Mouse (Mus musculus) liver, postnatal 0 days (tissue): ENCODE data around the gene Tmem219. TPM values are rescaled to one million over a fixed set of nuclear protein-coding genes. Genes with fewer than 3 reads are reported as not detected.
A peak's percentile ranks its signal among the peaks of the same experiment; 100 is the strongest.

Experiments
- ATAC-seq: fragments of 200-750 bp; cut with Nextera tagmentation; 2 replicates; pipeline ENCODE4 v1.8.0; 2017; ENCODE audit warnings: mild to moderate bottlenecking, moderate library complexity
- DNase-seq: peaks from one replicate; pipeline ENCODE4 v3.0.0-alpha.2; 2016
- H3K27ac ChIP-seq: fragments of 300-500 bp; sonication (generic); 2 replicates; pipeline ENCODE4 v1.5.1; 2014; ENCODE audit warnings: antibody characterized with exemption, moderate library complexity, mild to moderate bottlenecking, low read depth
- H3K27me3 ChIP-seq: fragments of 300-500 bp; sonication (generic); 2 replicates; pipeline ENCODE4 v1.6.1; 2014; ENCODE audit warnings: low read length, control low read depth, mixed read lengths; ENCODE audit not compliant: insufficient read depth
- H3K36me3 ChIP-seq: fragments of 300-500 bp; sonication (generic); replicated peaks from 2 replicates; pipeline ENCODE4 v1.6.1; 2014; ENCODE audit warnings: mild to moderate bottlenecking, control low read depth, low read length, moderate library complexity, mixed read lengths; ENCODE audit not compliant: insufficient read depth
- H3K4me1 ChIP-seq: fragments of 300-500 bp; sonication (generic); 2 replicates; pipeline ENCODE4 v1.6.1; 2014; ENCODE audit warnings: antibody characterized with exemption, mild to moderate bottlenecking, control low read depth; ENCODE audit not compliant: insufficient read depth
- H3K4me2 ChIP-seq: fragments of 300-500 bp; sonication (generic); 2 replicates; pipeline ENCODE4 v1.6.1; 2014; ENCODE audit warnings: low read depth, mild to moderate bottlenecking, low read length, moderate library complexity, mixed read lengths
- H3K4me3 ChIP-seq: fragments of 300-500 bp; sonication (generic); 2 replicates; pipeline ENCODE4 v1.5.1; 2014; ENCODE audit warnings: low read depth, low read length
- H3K9ac ChIP-seq: fragments of 300-500 bp; sonication (generic); replicated peaks from 2 replicates; pipeline ENCODE4 v1.6.1; 2014; ENCODE audit warnings: mild to moderate bottlenecking, moderate library complexity
- H3K9me3 ChIP-seq: fragments of 300-500 bp; sonication (generic); 2 replicates; pipeline ENCODE4 v1.6.1; 2016; ENCODE audit warnings: mild to moderate bottlenecking, control low read depth, low read length, mixed read lengths
- CTCF ChIP-seq: sonication (generic); IDR thresholded peaks from 2 replicates; pipeline ENCODE4 v1.5.1; 2016; ENCODE audit warnings: antibody characterized with exemption, low read depth
- EP300 ChIP-seq: IDR thresholded peaks from 2 replicates; pipeline ENCODE4 v1.6.1; 2016; ENCODE audit warnings: antibody characterized with exemption, low read depth, mild to moderate bottlenecking
- WGBS: fragments of 180-500 bp; shearing (Covaris S2); extraction: QIAGEN DNeasy Blood & Tissue Kit; methylation state at CpG from one replicate; pipeline ENCODE4 v1.1.7; 2014; ENCODE audit not compliant: insufficient replicate concordance; 5-methylcytosine and 5-hydroxymethylcytosine counted together
- polyA plus RNA-seq: library from polyadenylated mRNA; unstranded; fragments of >200 nt; fragmentation: Nextera tagmentation; extraction: Ambion mirVana; gene quantifications from 2 replicates; pipeline ENCODE4 v1.2.1, GENCODE M21; 2015

Tmem219 gene
- polyA plus RNA-seq, result 35.6 and 38.4 TPM in 2 replicates

DNA sequence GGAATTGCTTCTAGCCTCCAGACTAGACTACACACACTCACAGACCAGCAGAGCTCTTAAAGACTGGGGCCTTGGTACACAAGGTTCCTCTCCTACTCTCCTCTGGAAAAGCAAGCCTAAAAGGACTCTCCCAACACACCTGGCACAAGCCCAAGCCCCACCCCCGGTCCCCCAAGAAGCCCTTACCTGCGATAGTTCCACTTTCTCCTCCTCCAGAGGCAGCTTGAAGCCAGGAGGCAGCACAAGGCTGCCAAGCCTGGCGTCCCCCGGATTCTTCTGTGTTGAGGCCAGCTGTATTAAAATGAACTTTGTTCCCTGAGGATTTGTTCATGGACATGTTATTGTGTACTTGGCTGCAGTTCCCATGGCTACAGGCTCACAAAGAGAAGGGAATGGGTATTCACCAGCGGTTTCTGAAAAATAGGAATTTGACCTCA is at the start of gene Tmem219:
Tmem219 (minus strand) TSS at position 294 of the 437 bp plus-strand sequence.
- Histone ChIP-seq H3K36me3 (no peaks in the 10 kb centered on the region), H3K27ac (peak within 1 kb of the TSS; percentile 93), H3K9me3 (no peaks in the 10 kb centered on the region), H3K27me3 (no peaks in the 10 kb centered on the region), H3K4me1 (peaks cover 10% of the 10 kb centered on the region), H3K9ac (peak within 1 kb of the TSS; percentile 65), H3K4me3 (peak within 1 kb of the TSS; percentile 50), H3K4me2 (peak within 1 kb of the TSS; percentile 62)
- TF ChIP-seq EP300, result no peak
- 64% methylated on average over 5 of the region's 5 CpGs for WGBS
- peak; percentile 74 for ATAC-seq
- DNase-seq, result peak; percentile 52

GRCm38 (mm10) chr7:126967361-126967760 is 44.6 kb upstream of the Tmem219 start:
- Histone ChIP-seq H3K27me3 (no peaks in the 10 kb centered on the region), H3K36me3 (no peaks in the 10 kb centered on the region), H3K4me3 (no peak overlapping the region), H3K9ac (no peak overlapping the region), H3K4me1 (0 out of 2 replicates have a peak, but pooled peaks cover 4% of the 10 kb centered on the region), H3K27ac (no peak overlapping the region), H3K4me2 (no peak overlapping the region), H3K9me3 (no peaks in the 10 kb centered on the region)
- TF ChIP-seq EP300 (no peak), CTCF (no peak)
- ATAC-seq (no peak), DNase-seq (no peak)
- 64% methylated on average over 6 of the region's 6 CpGs for WGBS

DNA sequence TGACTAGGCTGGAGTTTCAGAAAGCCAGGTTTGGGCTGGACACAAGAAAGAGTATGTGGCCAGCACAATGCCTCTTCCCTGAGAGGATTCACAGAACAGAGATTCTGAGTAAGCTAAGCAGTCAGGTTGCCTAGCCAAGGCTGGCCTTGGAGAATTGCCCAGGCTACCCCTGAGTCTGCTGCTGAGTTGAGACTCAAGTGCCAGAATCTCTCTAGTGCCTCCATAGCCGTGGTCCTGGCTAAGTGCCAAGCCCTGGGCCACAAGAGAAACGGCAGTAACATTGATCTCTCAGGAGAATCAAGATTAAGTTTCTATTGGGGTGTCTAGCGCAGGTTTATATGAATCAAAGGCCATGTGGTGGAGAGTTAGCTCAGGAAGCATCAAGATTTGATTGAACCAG is 42.9 kb upstream of the Tmem219 start:
- no peak for ATAC-seq
- Histone ChIP-seq H3K4me3 (no peak overlapping the region), H3K27me3 (no peaks in the 10 kb centered on the region), H3K4me2 (no peak overlapping the region), H3K9me3 (no peaks in the 10 kb centered on the region), H3K36me3 (no peaks in the 10 kb centered on the region), H3K27ac (no peak overlapping the region), H3K4me1 (0 out of 2 replicates have a peak, but pooled peaks cover 4% of the 10 kb centered on the region), H3K9ac (no peak overlapping the region)
- DNase-seq, result no peak
- WGBS, result 47% methylated on average over 3 of the region's 3 CpGs
- TF ChIP-seq EP300 (no peak), CTCF (no peak)

GRCm38 (mm10) chr7:126963548-126964286 is 41.0 kb upstream of the Tmem219 start:
- TF ChIP-seq CTCF, result peak; percentile 75
- no peak for TF ChIP-seq EP300
- H3K4me1 ChIP-seq, result 0 out of 2 replicates have a peak, but pooled peaks cover 4% of the 10 kb centered on the region
- no peak overlapping the region for H3K4me3 ChIP-seq
- peak; percentile 67 for DNase-seq
- H3K27ac ChIP-seq, result no peak overlapping the region
- peak; percentile 59; the same call in 1 of the 2 replicates for ATAC-seq
- no peak overlapping the region for H3K9ac ChIP-seq
- H3K9me3 ChIP-seq, result no peaks in the 10 kb centered on the region
- 31% methylated on average over 19 of the region's 19 CpGs for WGBS
- H3K27me3 ChIP-seq, result no peaks in the 10 kb centered on the region
- H3K36me3 ChIP-seq, result no peaks in the 10 kb centered on the region
- H3K4me2 ChIP-seq, result 0 out of 2 replicates have a peak overlapping the region, but pooled peaks have one; percentile 14

DNA sequence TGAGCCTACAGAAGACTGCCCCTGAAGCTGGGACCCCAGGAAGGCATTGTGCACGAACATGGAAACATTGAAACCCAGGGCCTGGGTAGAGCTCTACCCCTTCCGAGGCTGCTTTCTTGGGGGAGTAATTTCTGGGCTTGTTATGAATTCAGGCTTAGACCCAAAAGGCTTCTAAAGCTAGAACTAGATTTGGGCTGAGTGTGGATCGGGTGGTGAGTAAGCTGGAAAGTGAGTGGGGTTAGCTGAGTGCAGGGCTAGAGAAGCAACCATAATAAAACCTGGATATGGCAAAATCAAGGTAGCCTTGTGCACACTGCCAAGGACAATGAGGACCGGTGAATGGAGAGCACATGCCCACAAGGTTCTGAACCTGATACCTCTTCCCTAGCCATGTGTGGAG is 39.2 kb upstream of the Tmem219 start:
- WGBS, result 79% methylated on average over 4 of the region's 4 CpGs
- TF ChIP-seq EP300 (no peak), CTCF (no peak)
- H3K9ac ChIP-seq, result no peak overlapping the region
- 0 out of 2 replicates have a peak, but pooled peaks cover 4% of the 10 kb centered on the region for H3K4me1 ChIP-seq
- no peak for DNase-seq
- H3K27ac ChIP-seq, result no peak overlapping the region
- H3K4me3 ChIP-seq, result no peak overlapping the region
- no peak overlapping the region for H3K4me2 ChIP-seq
- no peaks in the 10 kb centered on the region for H3K27me3 ChIP-seq
- no peaks in the 10 kb centered on the region for H3K9me3 ChIP-seq
- no peaks in the 10 kb centered on the region for H3K36me3 ChIP-seq
- no peak for ATAC-seq

DNA sequence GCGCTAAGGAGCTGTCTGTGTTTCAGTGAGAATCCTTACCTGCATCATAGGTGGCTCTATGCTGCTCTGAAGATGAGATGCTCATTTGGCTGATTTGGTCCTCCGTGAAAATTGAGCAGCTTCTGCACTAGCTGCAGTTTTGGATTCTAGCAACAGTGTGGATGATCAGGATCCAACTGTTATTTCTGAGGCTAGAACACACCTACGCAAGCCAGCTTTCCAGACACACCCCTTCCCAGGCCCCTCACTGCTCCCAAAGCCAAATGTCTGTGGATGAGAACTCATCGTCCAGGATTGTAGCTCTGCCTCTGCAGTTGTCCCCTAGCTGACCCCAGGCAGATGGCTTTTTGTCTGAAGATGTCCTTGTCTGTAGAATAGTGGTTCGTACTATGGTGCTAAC is 38.4 kb upstream of the Tmem219 start:
- no peak overlapping the region for H3K4me3 ChIP-seq
- no peaks in the 10 kb centered on the region for H3K27me3 ChIP-seq
- ATAC-seq (no peak), DNase-seq (no peak)
- H3K36me3 ChIP-seq, result no peaks in the 10 kb centered on the region
- 0 out of 2 replicates have a peak, but pooled peaks cover 4% of the 10 kb centered on the region for H3K4me1 ChIP-seq
- WGBS, result 87% methylated on average over 5 of the region's 5 CpGs
- no peak overlapping the region for H3K27ac ChIP-seq
- no peaks in the 10 kb centered on the region for H3K9me3 ChIP-seq
- TF ChIP-seq CTCF (no peak), EP300 (no peak)
- no peak overlapping the region for H3K4me2 ChIP-seq
- no peak overlapping the region for H3K9ac ChIP-seq
